ENCODE assay signal across 8 mouse cellular contexts in the genomic region with DNA sequence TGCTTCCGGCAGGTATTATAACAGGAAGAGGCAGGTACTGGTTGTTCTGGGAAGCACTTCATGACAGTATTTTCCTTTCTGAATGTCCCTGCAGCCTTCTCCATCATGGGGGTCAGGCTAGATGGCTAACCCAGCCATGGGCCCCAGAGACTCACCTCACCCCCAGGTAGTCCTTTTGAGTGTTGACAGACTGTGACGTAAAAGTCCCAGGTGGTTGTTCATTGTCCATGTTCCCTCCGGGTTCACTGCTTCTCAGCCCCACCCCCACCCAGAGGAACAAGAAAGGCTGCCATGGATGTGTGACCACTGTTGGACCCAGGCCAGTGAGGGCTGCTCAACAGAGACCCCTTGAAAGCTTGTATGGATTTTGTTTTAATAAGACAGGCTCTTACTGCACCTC. TPM values are rescaled to one million over a fixed set of nuclear protein-coding genes. Genes with fewer than 3 reads are reported as not detected.
DNase-seq lines count a peak whose midpoint lies in the region; ATAC-seq lines count a peak whose summit lies in the region.

No protein-coding gene starts in this region.

- H3K9me3 ChIP-seq in embryonic facial prominence, embryonic 14.5 days (ENCODE audit: control insufficient read depth, low read length): no peaks in the 10 kb centered on the region
- no peaks in the 10 kb centered on the region for H3K9me3 ChIP-seq in kidney, embryonic 14.5 days (ENCODE audit: control insufficient read depth, low read length)
- no peaks in the 10 kb centered on the region for H3K9me3 ChIP-seq in midbrain, embryonic 13.5 days

- peaks cover 28% of the 10 kb centered on the region for H3K4me1 ChIP-seq in embryonic facial prominence, embryonic 14.5 days (ENCODE audit: control insufficient read depth, insufficient read depth, low read length)
- H3K4me1 ChIP-seq in kidney, embryonic 14.5 days (ENCODE audit: control insufficient read depth, insufficient read depth, low read length): peaks cover 26% of the 10 kb centered on the region
- H3K4me1 ChIP-seq in midbrain, embryonic 13.5 days (replicated peaks): peaks cover 39% of the 10 kb centered on the region

- H3K27ac ChIP-seq in embryonic facial prominence, embryonic 14.5 days (replicated peaks; ENCODE audit: low read depth, low read length): peak overlapping the region; percentile 77
- peak overlapping the region; percentile 78 for H3K27ac ChIP-seq in kidney, embryonic 14.5 days (ENCODE audit: low read depth, low read length)
- peak overlapping the region; percentile 77 for H3K27ac ChIP-seq in midbrain, embryonic 13.5 days

- H3K9ac ChIP-seq in embryonic facial prominence, embryonic 14.5 days (ENCODE audit: low read depth, low read length): peak overlapping the region; percentile 86
- H3K9ac ChIP-seq in kidney, embryonic 14.5 days (ENCODE audit: low read depth, low read length): peak overlapping the region; percentile 76; the same call in 1 of the 2 replicates
- H3K9ac ChIP-seq in midbrain, embryonic 13.5 days (replicated peaks): peak overlapping the region; percentile 86

- H3K4me3 ChIP-seq in embryonic facial prominence, embryonic 14.5 days (ENCODE audit: low read depth, low read length): peak overlapping the region; percentile 83
- H3K4me3 ChIP-seq in kidney, embryonic 14.5 days (ENCODE audit: low read length): peak overlapping the region; percentile 80
- peak overlapping the region; percentile 97 for H3K4me3 ChIP-seq in midbrain, embryonic 13.5 days (replicated peaks)

- no peaks in the 10 kb centered on the region for H3K27me3 ChIP-seq in embryonic facial prominence, embryonic 14.5 days (replicated peaks; ENCODE audit: control insufficient read depth, insufficient read depth, low read length)
- H3K27me3 ChIP-seq in kidney, embryonic 14.5 days (ENCODE audit: control insufficient read depth, insufficient read depth, low read length): no peaks in the 10 kb centered on the region
- no peaks in the 10 kb centered on the region for H3K27me3 ChIP-seq in midbrain, embryonic 13.5 days

- H3K4me2 ChIP-seq in embryonic facial prominence, embryonic 14.5 days (ENCODE audit: low read depth, low read length): peak overlapping the region; percentile 86
- H3K4me2 ChIP-seq in kidney, embryonic 14.5 days (replicated peaks; ENCODE audit: low read depth, low read length): peak overlapping the region; percentile 91
- peak overlapping the region; percentile 98 for H3K4me2 ChIP-seq in midbrain, embryonic 13.5 days (replicated peaks)

- intact Hi-C loops in heart, postnatal 36 days (cut with DNase I): loop anchor here (5.0 kb wide), 2 partner anchors 179 to 219 kb away; a partner anchor contains a TSS

- peaks cover 55% of the 10 kb centered on the region for H3K36me3 ChIP-seq in embryonic facial prominence, embryonic 14.5 days (ENCODE audit: control insufficient read depth, insufficient read depth, low read length)
- peaks cover 47% of the 10 kb centered on the region for H3K36me3 ChIP-seq in kidney, embryonic 14.5 days (ENCODE audit: control insufficient read depth, insufficient read depth, low read length)
- H3K36me3 ChIP-seq in midbrain, embryonic 13.5 days: peaks cover 49% of the 10 kb centered on the region

- WGBS in embryonic facial prominence, embryonic 14.5 days: 34% methylated on average over 3 of the region's 3 CpGs
- WGBS in kidney, embryonic 14.5 days: 43% methylated on average over 3 of the region's 3 CpGs
- 61% methylated on average over 3 of the region's 3 CpGs for WGBS in midbrain, embryonic 13.5 days

- ATAC-seq in embryonic facial prominence, embryonic 14.5 days (ENCODE audit: low read depth): no peak
- no peak for ATAC-seq in kidney, embryonic 14.5 days (ENCODE audit: low FRiP score, low TSS enrichment)
- no peak for ATAC-seq in midbrain, embryonic 13.5 days

- DNase-seq in heart, adult 11 months: peak; percentile 88
- no peak for DNase-seq in heart, postnatal 36 days
- DNase-seq in embryonic facial prominence, embryonic 14.5 days (ENCODE audit: low spot score): no peak
- DNase-seq in cerebellum, adult 8-10 months: no peak
- no peak for DNase-seq in layer of hippocampus, adult 18-20 months (ENCODE audit: low spot score in 2 of 2)
- DNase-seq in urinary bladder, adult 2 months (ENCODE audit: low spot score): no peak

RNA-seq across cellular contexts. Expression of a gene that starts 1.7 kb away (rescaled TPM):
- 10 to 100 TPM; 13.4 to 15.0 TPM for total RNA-seq in heart, postnatal 36 days (2021)
- 47.6 and 53.1 TPM in 2 replicates for polyA plus RNA-seq in embryonic facial prominence, embryonic 14.5 days (2014; fragmentation: Nextera tagmentation; extraction: Ambion mirVana)
- 65.3 and 79.1 TPM in 2 replicates for polyA plus RNA-seq in kidney, embryonic 14.5 days (2014; fragmentation: Nextera tagmentation; extraction: Ambion mirVana)
- 28.2 and 29.2 TPM in 2 replicates for polyA plus RNA-seq in midbrain, embryonic 13.5 days (2015; fragmentation: Nextera tagmentation; extraction: Ambion mirVana)
- total RNA-seq in layer of hippocampus, adult 18-20 months (2021): 10 to 100 TPM; 18.9 to 19.3 TPM
- 98.9 and 115 TPM in 2 replicates for polyA plus RNA-seq in urinary bladder, adult 2 months (2012; rRNA removed)

RNA-seq across cellular contexts. Expression of a gene that starts 8.9 kb away (rescaled TPM):
- 100 to 1,000 TPM; 222 to 245 TPM for total RNA-seq in heart, postnatal 36 days (2021)
- 135 and 148 TPM in 2 replicates for polyA plus RNA-seq in embryonic facial prominence, embryonic 14.5 days (2014; fragmentation: Nextera tagmentation; extraction: Ambion mirVana)
- polyA plus RNA-seq in kidney, embryonic 14.5 days (2014; fragmentation: Nextera tagmentation; extraction: Ambion mirVana): 176 and 218 TPM in 2 replicates
- 111 and 113 TPM in 2 replicates for polyA plus RNA-seq in midbrain, embryonic 13.5 days (2015; fragmentation: Nextera tagmentation; extraction: Ambion mirVana)
- total RNA-seq in layer of hippocampus, adult 18-20 months (2021): 10 to 100 TPM; 65.1 to 67.5 TPM
- 62.4 and 72.4 TPM in 2 replicates for polyA plus RNA-seq in urinary bladder, adult 2 months (2012; rRNA removed)

RNA-seq across cellular contexts. Expression of a gene that starts 25.9 kb away (rescaled TPM):
- total RNA-seq in heart, postnatal 36 days (2021): 10 to 100 TPM in 1 of 2 experiments, 1 to 10 TPM in 1; 8.6 to 12.2 TPM
- polyA plus RNA-seq in embryonic facial prominence, embryonic 14.5 days (2014; fragmentation: Nextera tagmentation; extraction: Ambion mirVana): 43.2 and 46.4 TPM in 2 replicates
- polyA plus RNA-seq in kidney, embryonic 14.5 days (2014; fragmentation: Nextera tagmentation; extraction: Ambion mirVana): 46.4 and 51.5 TPM in 2 replicates
- 64.7 and 67.8 TPM in 2 replicates for polyA plus RNA-seq in midbrain, embryonic 13.5 days (2015; fragmentation: Nextera tagmentation; extraction: Ambion mirVana)
- 10 to 100 TPM; 53.0 to 53.6 TPM for total RNA-seq in layer of hippocampus, adult 18-20 months (2021)
- 23.9 and 24.0 TPM in 2 replicates for polyA plus RNA-seq in urinary bladder, adult 2 months (2012; rRNA removed)

RNA-seq across cellular contexts. Expression of a gene that starts 35.4 kb away (rescaled TPM):
- total RNA-seq in heart, postnatal 36 days (2021): 1 to 10 TPM; 5.9 to 6.4 TPM
- 27.7 and 27.9 TPM in 2 replicates for polyA plus RNA-seq in embryonic facial prominence, embryonic 14.5 days (2014; fragmentation: Nextera tagmentation; extraction: Ambion mirVana)
- polyA plus RNA-seq in kidney, embryonic 14.5 days (2014; fragmentation: Nextera tagmentation; extraction: Ambion mirVana): 27.4 and 32.8 TPM in 2 replicates
- 26.1 and 28.7 TPM in 2 replicates for polyA plus RNA-seq in midbrain, embryonic 13.5 days (2015; fragmentation: Nextera tagmentation; extraction: Ambion mirVana)
- 10 to 100 TPM; 24.6 to 32.9 TPM for total RNA-seq in layer of hippocampus, adult 18-20 months (2021)
- polyA plus RNA-seq in urinary bladder, adult 2 months (2012; rRNA removed): 21.5 and 31.0 TPM in 2 replicates

RNA-seq across cellular contexts. Expression of a gene that starts 35.5 kb away (rescaled TPM):
- total RNA-seq in heart, postnatal 36 days (2021): 10 to 100 TPM; 54.1 to 61.4 TPM
- polyA plus RNA-seq in embryonic facial prominence, embryonic 14.5 days (2014; fragmentation: Nextera tagmentation; extraction: Ambion mirVana): 12.8 and 15.3 TPM in 2 replicates
- 14.8 and 18.2 TPM in 2 replicates for polyA plus RNA-seq in kidney, embryonic 14.5 days (2014; fragmentation: Nextera tagmentation; extraction: Ambion mirVana)
- 10.6 and 12.5 TPM in 2 replicates for polyA plus RNA-seq in midbrain, embryonic 13.5 days (2015; fragmentation: Nextera tagmentation; extraction: Ambion mirVana)
- 10 to 100 TPM; 13.1 to 13.5 TPM for total RNA-seq in layer of hippocampus, adult 18-20 months (2021)
- polyA plus RNA-seq in urinary bladder, adult 2 months (2012; rRNA removed): 19.8 and 26.8 TPM in 2 replicates
